Mouse (Mus musculus) right cerebral cortex, adult 18-20 months (tissue): ENCODE data around the gene Ifna7.
A peak's percentile ranks its signal among the peaks of the same experiment; 100 is the strongest.
"Not testable (repeated sequence)": the region's sequence is repeated elsewhere in the genome, so short reads cannot be mapped to it uniquely, and the experiment has no call there.

ENCODE experiments used
- DNase-seq: peaks from one replicate; pipeline ENCODE4 v3.0.0; 2022; ENCODE audit warnings: mixed read lengths

Ifna7 gene

GRCm38 (mm10) chr4:88815928-88816327, at the start of gene Ifna7:
Ifna7 (plus strand) TSS chr4:88816228.
- DNase-seq: no peak

- DNase-seq: not testable (repeated sequence)
Observed at GRCm38 (mm10) chr4:88773534-88773933, 42.5 kb upstream of the Ifna7 start, which contains the start of gene Gm13290. Gm13290 (plus strand) TSS chr4:88773834.

GRCm38 (mm10) chr4:88776622-88777021, 39.4 kb upstream of the Ifna7 start, which contains the start of gene Gm13289:
Gm13289 (plus strand) TSS chr4:88776922.
- not testable (repeated sequence) for DNase-seq

DNA sequence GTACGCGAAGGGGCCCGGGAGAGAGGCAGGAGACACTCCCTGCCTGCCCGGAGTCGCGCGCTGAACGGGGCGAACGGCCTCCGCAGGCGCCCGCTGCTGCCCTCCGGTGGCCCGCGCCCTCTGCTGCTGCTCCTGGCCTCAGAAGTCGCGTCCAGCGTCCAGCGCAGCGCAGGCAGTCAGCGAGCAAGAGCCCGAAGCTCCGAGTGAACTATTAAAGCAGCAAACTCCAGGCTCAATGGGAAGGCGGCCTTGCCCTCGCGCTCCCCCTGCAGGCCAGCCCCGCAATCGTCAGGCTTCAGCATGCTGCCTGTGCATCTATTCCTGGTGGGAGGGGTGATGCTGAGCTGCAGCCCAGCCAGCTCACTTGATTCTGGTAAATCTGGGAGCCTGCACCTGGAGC, 36.5 kb upstream of the Ifna7 start, which contains the start of gene Gm13272:
TSS of gene Gm13272 (plus strand) at position 301 of the 400 bp plus-strand sequence.
- not testable (repeated sequence) for DNase-seq

DNA sequence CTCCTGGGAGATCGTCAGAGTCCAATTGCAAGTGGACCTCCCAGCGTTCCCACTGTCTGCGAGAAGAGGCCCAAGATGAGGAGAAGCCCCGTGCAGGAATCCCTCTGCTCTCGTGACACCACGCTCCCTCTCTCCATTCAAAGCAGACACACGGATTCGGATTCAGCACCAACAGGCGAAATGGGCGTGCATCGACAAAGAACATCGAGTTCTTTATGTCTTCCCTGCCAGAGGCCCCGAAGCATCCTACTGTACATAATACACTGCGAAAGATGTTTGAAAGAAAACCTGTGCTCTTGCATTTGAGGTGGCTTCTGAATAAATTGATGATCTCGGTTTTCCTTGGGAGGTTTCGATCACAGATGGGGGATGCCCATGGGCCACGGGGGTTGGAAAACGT, 35.7 kb upstream of the Ifna7 start:
- not testable (repeated sequence) for DNase-seq

DNA sequence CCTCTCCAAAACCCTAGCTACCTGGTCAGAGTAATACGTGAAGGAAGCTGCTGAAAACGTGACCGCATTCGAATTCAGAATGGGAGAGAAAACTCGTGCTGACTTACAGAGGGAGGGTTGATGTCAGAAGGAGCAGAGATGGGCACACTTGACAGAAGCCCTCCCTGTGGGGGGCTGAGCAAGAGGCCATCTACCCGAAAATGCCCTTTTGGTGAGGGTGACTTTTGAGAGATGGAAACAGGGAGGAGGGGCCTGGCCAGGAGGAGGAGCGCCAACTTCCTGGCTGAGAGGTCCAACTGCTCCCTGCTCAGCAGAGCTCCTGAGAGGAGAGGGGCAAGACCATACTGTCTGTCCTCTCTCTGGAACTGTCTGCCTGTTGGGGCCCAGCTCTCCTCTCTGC, 34.2 kb upstream of the Ifna7 start, which contains the start of gene Ifnz:
TSS of gene Ifnz (plus strand) at position 301 of the 400 bp plus-strand sequence.
- DNase-seq: not testable (repeated sequence)

GRCm38 (mm10) chr4:88782335-88782734, 33.7 kb upstream of the Ifna7 start:
- not testable (repeated sequence) for DNase-seq

DNA sequence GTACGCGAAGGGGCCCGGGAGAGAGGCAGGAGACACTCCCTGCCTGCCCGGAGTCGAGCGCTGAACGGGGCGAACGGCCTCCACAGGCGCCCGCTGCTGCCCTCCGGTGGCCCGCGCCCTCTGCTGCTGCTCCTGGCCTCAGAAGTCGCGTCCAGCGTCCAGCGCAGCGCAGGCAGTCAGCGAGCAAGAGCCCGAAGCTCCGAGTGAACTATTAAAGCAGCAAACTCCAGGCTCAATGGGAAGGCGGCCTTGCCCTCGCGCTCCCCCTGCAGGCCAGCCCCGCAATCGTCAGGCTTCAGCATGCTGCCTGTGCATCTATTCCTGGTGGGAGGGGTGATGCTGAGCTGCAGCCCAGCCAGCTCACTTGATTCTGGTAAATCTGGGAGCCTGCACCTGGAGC, 30.6 kb upstream of the Ifna7 start, which contains the start of gene Gm13276:
TSS of gene Gm13276 (plus strand) at position 301 of the 400 bp plus-strand sequence.
- DNase-seq: not testable (repeated sequence)

GRCm38 (mm10) chr4:88788402-88788801, 27.6 kb upstream of the Ifna7 start, which contains the start of gene Gm13277:
Gm13277 (plus strand) TSS chr4:88788632.
- peak; percentile 63 for DNase-seq

DNA sequence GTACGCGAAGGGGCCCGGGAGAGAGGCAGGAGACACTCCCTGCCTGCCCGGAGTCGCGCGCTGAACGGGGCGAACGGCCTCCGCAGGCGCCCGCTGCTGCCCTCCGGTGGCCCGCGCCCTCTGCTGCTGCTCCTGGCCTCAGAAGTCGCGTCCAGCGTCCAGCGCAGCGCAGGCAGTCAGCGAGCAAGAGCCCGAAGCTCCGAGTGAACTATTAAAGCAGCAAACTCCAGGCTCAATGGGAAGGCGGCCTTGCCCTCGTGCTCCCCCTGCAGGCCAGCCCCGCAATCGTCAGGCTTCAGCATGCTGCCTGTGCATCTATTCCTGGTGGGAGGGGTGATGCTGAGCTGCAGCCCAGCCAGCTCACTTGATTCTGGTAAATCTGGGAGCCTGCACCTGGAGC, 24.8 kb upstream of the Ifna7 start, which contains the start of gene Gm13278:
TSS of gene Gm13278 (plus strand) at position 301 of the 400 bp plus-strand sequence.
- not testable (repeated sequence) for DNase-seq

DNA sequence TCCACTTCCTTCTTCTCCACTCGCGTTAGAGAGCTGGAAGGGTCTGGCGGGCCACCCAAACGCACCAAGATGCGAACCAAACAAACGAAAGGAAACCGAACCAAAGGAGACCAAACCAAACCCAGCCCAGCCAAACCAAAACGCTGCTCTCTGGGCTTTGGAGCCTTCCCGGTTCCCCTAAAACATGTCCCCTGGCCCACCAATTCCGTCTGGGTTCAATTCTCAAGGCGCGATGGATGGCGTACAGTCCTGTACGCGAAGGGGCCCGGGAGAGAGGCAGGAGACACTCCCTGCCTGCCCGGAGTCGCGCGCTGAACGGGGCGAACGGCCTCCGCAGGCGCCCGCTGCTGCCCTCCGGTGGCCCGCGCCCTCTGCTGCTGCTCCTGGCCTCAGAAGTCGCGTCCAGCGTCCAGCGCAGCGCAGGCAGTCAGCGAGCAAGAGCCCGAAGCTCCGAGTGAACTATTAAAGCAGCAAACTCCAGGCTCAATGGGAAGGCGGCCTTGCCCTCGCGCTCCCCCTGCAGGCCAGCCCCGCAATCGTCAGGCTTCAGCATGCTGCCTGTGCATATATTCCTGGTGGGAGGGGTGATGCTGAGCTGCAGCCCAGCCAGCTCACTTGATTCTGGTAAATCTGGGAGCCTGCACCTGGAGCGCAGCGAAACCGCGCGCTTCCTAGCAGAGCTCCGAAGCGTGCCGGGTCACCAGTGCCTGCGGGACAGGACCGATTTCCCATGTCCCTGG, 21.9 kb upstream of the Ifna7 start, which contains the start of gene Gm13275:
TSS of gene Gm13275 (plus strand) at position 552 of the 740 bp plus-strand sequence.
- DNase-seq: peak; percentile 24

GRCm38 (mm10) chr4:88797097-88797496, 18.9 kb upstream of the Ifna7 start, which contains the start of gene Gm13279:
Gm13279 (plus strand) TSS chr4:88797397.
- not testable (repeated sequence) for DNase-seq

GRCm38 (mm10) chr4:88799365-88799764, 16.7 kb upstream of the Ifna7 start, which contains the start of gene Gm13285:
Gm13285 (plus strand) TSS chr4:88799665.
- not testable (repeated sequence) for DNase-seq

- not testable (repeated sequence) for DNase-seq
Observed at GRCm38 (mm10) chr4:88802954-88803353, 13.1 kb upstream of the Ifna7 start, which contains the start of gene Gm13287. Gm13287 (plus strand) TSS chr4:88803254.

- not testable (repeated sequence) for DNase-seq
Observed at GRCm38 (mm10) chr4:88805231-88805630, 10.8 kb upstream of the Ifna7 start, which contains the start of gene Gm13288. Gm13288 (plus strand) TSS chr4:88805531.

DNA sequence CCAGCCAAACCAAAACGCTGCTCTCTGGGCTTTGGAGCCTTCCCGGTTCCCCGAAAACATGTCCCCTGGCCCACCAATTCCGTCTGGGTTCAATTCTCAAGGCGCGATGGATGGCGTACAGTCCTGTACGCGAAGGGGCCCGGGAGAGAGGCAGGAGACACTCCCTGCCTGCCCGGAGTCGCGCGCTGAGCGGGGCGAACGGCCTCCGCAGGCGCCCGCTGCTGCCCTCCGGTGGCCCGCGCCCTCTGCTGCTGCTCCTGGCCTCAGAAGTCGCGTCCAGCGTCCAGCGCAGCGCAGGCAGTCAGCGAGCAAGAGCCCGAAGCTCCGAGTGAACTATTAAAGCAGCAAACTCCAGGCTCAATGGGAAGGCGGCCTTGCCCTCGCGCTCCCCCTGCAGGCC, 10.3 kb upstream of the Ifna7 start:
- not testable (repeated sequence) for DNase-seq

DNA sequence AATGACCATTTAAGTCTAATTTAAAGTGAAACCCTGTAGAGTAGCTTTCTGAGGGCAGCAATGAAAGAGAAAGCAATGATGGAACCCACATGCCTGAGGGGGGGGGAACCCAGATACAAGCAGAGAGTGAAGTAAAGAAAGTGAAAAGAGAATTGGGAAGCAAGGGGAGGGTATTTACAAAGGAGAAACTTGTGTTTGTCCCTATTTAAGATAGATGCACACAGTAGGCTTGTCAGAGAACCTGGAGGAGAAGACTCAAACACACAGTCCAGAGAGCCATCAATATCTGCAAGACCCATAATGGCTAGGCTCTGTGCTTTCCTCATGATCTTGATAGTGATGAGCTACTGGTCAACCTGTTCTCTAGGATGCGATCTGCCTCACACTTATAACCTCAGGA, 3.6 kb downstream of the Ifna7 start, which contains the start of gene Ifna11:
TSS of gene Ifna11 (plus strand) at position 301 of the 400 bp plus-strand sequence.
- no peak for DNase-seq

DNA sequence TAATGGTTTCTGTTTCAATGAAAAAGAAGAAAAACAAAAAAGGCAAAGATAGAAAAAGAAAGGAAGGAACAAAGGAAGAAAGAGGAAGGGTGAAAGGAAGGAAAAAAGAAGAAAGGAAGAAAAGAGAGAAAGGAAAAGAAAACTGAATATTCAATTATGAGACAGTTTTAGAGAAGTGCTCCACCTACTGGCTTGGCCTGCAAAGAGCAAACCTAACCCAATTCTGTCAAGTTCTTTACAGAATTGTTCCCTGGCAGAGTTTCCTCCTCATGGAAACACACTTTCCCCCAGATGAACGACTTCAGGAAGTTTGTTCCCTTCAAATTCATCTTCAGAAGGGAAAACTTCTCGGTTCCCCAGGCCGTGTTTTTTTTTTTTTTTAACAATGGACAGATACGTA, 7.0 kb downstream of the Ifna7 start:
- peak; percentile 9 for DNase-seq

DNA sequence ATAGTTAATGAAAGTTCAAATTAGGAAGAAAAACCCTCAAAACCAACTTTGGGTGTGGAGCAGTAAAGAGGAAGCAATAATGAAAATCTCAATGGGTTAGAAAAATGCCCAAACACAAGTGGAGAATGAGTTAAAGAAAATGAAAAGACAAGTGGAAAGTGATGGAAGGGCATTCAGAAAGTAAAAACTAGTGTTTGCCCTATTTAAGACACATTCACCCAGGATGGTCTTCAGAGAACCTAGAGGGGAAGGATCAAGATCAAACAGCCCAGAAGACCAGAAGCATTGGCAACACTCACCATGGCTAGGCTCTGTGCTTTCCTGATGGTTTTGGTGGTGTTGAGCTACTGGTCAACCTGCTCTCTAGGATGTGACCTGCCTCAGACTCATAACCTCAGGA, 11.1 kb downstream of the Ifna7 start, which contains the start of gene Ifna6:
TSS of gene Ifna6 (plus strand) at position 301 of the 400 bp plus-strand sequence.
- not testable (repeated sequence) for DNase-seq

DNA sequence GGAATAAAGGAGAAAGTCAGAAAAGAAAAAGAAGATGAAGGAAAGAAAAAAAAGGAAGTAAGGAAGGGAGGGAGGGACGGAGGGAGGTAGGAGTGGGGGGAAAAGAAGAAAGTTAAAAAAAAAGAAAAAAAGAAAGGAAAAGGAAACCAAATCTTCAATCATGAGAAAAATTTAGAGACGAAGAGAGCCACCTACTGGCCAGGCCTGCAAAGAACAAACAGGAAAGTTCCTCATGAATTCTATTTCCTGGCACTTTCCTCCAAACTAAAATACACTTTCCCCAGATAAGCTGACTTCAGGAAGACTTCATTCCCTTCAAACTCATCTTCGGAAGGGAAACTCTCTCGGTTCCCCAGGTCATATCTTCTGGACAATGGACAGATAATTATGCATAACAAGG, 14.5 kb downstream of the Ifna7 start:
- peak; percentile 11 for DNase-seq

GRCm38 (mm10) chr4:88835225-88835624, 19.2 kb downstream of the Ifna7 start, which contains the start of gene Ifna5:
Ifna5 (plus strand) TSS chr4:88835525.
- not testable (repeated sequence) for DNase-seq

GRCm38 (mm10) chr4:88838828-88839227, 22.8 kb downstream of the Ifna7 start:
- DNase-seq: no peak

- no peak for DNase-seq
Observed at GRCm38 (mm10) chr4:88840058-88840457, 24.0 kb downstream of the Ifna7 start.
